In the genomic region with DNA sequence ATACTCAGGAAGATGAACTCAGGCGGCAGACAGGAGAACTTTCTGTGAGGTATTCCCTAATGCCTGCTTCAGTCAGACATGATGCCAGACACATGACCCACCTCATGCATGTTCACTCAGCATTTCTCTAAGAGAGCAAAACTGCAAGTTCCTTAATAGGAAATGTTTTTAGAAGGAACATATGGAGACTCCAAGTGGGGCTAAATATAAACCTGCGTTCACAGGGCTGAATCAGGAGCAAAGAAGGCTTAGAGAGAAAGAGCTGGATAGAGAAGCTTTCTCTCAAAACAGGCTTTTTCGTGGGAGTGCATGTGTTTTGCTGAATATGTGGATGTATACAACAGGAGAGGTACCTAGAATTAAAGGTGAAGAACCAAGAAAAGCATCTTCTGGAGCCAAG, we compare ENCODE assay signal across 31 mouse cellular contexts. TPM values are rescaled to one million over a fixed set of nuclear protein-coding genes. Genes with fewer than 3 reads are reported as not detected.
DNase-seq lines count a peak whose midpoint lies in the region; ATAC-seq and TF ChIP-seq lines count a peak whose summit lies in the region.
"Had no signal": no experiment of that assay in that cellular context is flagged by ENCODE, and none has a peak within 500 bp of the region (broad histone marks: within the 10 kb centered on the region; RNA-seq: fewer than 3 reads in every experiment).

No protein-coding gene starts in this region.

- no peaks in the 10 kb centered on the region for H3K36me3 ChIP-seq in heart, postnatal 0 days (replicated peaks; ENCODE audit: control insufficient read depth, insufficient read depth, low read length)
- H3K36me3 ChIP-seq: embryonic facial prominence, embryonic 10.5 days; embryonic facial prominence, embryonic 15.5 days; heart, embryonic 15.5 days; hindbrain, embryonic 13.5 days; limb, embryonic 10.5 days; limb, embryonic 15.5 days; liver, embryonic 13.5 days; midbrain, embryonic 13.5 days had no signal

- intact Hi-C loops in heart, postnatal 10 days (cut with DNase I) = no loop called here
- intact Hi-C loops in gastrocnemius, postnatal 14 days (cut with DNase I; ENCODE audit: low total_unique reads) = no loop called here

- H3K4me3 ChIP-seq in heart, postnatal 0 days (ENCODE audit: low read depth, low read length) = no peak overlapping the region
- H3K4me3 ChIP-seq: embryonic facial prominence, embryonic 10.5 days; embryonic facial prominence, embryonic 15.5 days; forebrain, embryonic 13.5 days; heart, embryonic 15.5 days; hindbrain, embryonic 13.5 days; limb, embryonic 10.5 days; limb, embryonic 15.5 days; liver, embryonic 13.5 days; midbrain, embryonic 13.5 days had no signal

- TF ChIP-seq EP300 in heart, postnatal 0 days (IDR thresholded peaks at IDR 0.05; ENCODE audit: low read depth) = no peak

- peak overlapping the region; percentile 15; the same call in 1 of the 2 replicates for H3K27ac ChIP-seq in heart, postnatal 0 days (ENCODE audit: low read depth)
- H3K27ac ChIP-seq: embryonic facial prominence, embryonic 10.5 days; embryonic facial prominence, embryonic 15.5 days; forebrain, embryonic 13.5 days; heart, embryonic 15.5 days; hindbrain, embryonic 13.5 days; limb, embryonic 10.5 days; limb, embryonic 15.5 days; liver, embryonic 13.5 days; midbrain, embryonic 13.5 days had no signal

- 0 out of 2 replicates have a peak, but pooled peaks cover 6% of the 10 kb centered on the region for H3K4me1 ChIP-seq in heart, postnatal 0 days (ENCODE audit: control insufficient read depth, insufficient read depth)
- H3K4me1 ChIP-seq: embryonic facial prominence, embryonic 10.5 days; embryonic facial prominence, embryonic 15.5 days; forebrain, embryonic 13.5 days; hindbrain, embryonic 13.5 days; limb, embryonic 10.5 days; limb, embryonic 15.5 days; midbrain, embryonic 13.5 days had no signal

- H3K4me2 ChIP-seq in heart, postnatal 0 days (ENCODE audit: low read depth, low read length) = no peak overlapping the region
- H3K4me2 ChIP-seq: embryonic facial prominence, embryonic 15.5 days; forebrain, embryonic 13.5 days; heart, embryonic 15.5 days; hindbrain, embryonic 13.5 days; limb, embryonic 15.5 days; liver, embryonic 13.5 days; midbrain, embryonic 13.5 days had no signal

- no peak overlapping the region for H3K9ac ChIP-seq in heart, postnatal 0 days (replicated peaks; ENCODE audit: low read depth, low read length)
- H3K9ac ChIP-seq: embryonic facial prominence, embryonic 15.5 days; forebrain, embryonic 13.5 days; heart, embryonic 15.5 days; hindbrain, embryonic 13.5 days; limb, embryonic 15.5 days; liver, embryonic 13.5 days; midbrain, embryonic 13.5 days had no signal

- DNase-seq in heart, postnatal 0 days (ENCODE audit: low spot score) = no peak
- DNase-seq in heart, postnatal 10 days = no peak
- peak; percentile 67 for DNase-seq in right cerebral cortex, adult 18-20 months
- DNase-seq in right cerebral cortex, postnatal 4 days = no peak
- DNase-seq in left cerebral cortex, adult 9 months (ENCODE audit: low spot score in 2 of 2) = peak; percentile 51 to 66
- peak; percentile 39 for DNase-seq in right cerebral cortex, postnatal 25 days
- DNase-seq in gastrocnemius, postnatal 14 days = no peak
- DNase-seq: adrenal gland, adult 2 months; adrenal gland, postnatal 36 days; B cell, adult 2 months; cerebellum, adult 2 months; cerebellum, postnatal 14 days; gastrocnemius, postnatal 36 days; heart, postnatal 4 days; kidney, adult 11 months; kidney, postnatal 14 days; liver, embryonic 13.5 days; lung, adult 18-20 months; lung, postnatal 4 days; retina, postnatal 1 day had no signal

- ATAC-seq in heart, postnatal 0 days (ENCODE audit: insufficient read depth, low read depth) = no peak
- no peak for ATAC-seq in megakaryocyte progenitor cell, adult 5-6 weeks (replicated peaks; ENCODE audit: poor library complexity)
- ATAC-seq: activated CD4-positive, CD25-positive, alpha-beta regulatory T cell, adult 4 months; forebrain, embryonic 13.5 days; lung, postnatal 0 days; midbrain, embryonic 13.5 days had no signal

- no peaks in the 10 kb centered on the region for H3K27me3 ChIP-seq in heart, postnatal 0 days (ENCODE audit: control insufficient read depth, insufficient read depth, low read length)
- H3K27me3 ChIP-seq: embryonic facial prominence, embryonic 15.5 days; forebrain, embryonic 13.5 days; heart, embryonic 15.5 days; hindbrain, embryonic 13.5 days; limb, embryonic 15.5 days; midbrain, embryonic 13.5 days had no signal

- no peaks in the 10 kb centered on the region for H3K9me3 ChIP-seq in heart, postnatal 0 days (replicated peaks; ENCODE audit: control insufficient read depth, low read length)
- H3K9me3 ChIP-seq: embryonic facial prominence, embryonic 10.5 days; embryonic facial prominence, embryonic 15.5 days; forebrain, embryonic 13.5 days; heart, embryonic 15.5 days; hindbrain, embryonic 13.5 days; limb, embryonic 10.5 days; limb, embryonic 15.5 days; liver, embryonic 13.5 days; midbrain, embryonic 13.5 days had no signal

- 50% methylated on average over 3 of the region's 3 CpGs for WGBS in heart, postnatal 0 days

- no peak for TF ChIP-seq CTCF in heart, postnatal 0 days (IDR thresholded peaks at IDR 0.05; ENCODE audit: low read depth)

RNA-seq across cellular contexts. Expression of gene Mettl21a, which starts 16.2 kb away (rescaled TPM):
- 10.2 and 21.0 TPM in 2 replicates for total RNA-seq in heart, postnatal 0 days (2014; rRNA removed; ENCODE audit: low replicate concordance)
- polyA plus RNA-seq in heart, postnatal 0 days (2015; fragmentation: Nextera tagmentation; extraction: Ambion mirVana) = 9.9 and 10.3 TPM in 2 replicates
- total RNA-seq in heart, postnatal 10 days (2021) = 10 to 100 TPM in 1 of 2 experiments, 1 to 10 TPM in 1; 6.7 to 10.6 TPM
- total RNA-seq in gastrocnemius, postnatal 14 days (2021) = 10 to 100 TPM in 1 of 2 experiments, 1 to 10 TPM in 1; 7.1 to 12.6 TPM
- 8.1 and 8.9 TPM in 2 replicates for total RNA-seq in megakaryocyte progenitor cell, adult 5-6 weeks (2015)
- 9.8 and 10.4 TPM in 2 replicates for total RNA-seq in megakaryocyte progenitor cell, adult 5-6 weeks (2017)

RNA-seq across cellular contexts. Expression of gene Ccnyl1, which starts 57.0 kb away (rescaled TPM):
- total RNA-seq in heart, postnatal 0 days (2014; rRNA removed; ENCODE audit: low replicate concordance) = 9.7 and 12.7 TPM in 2 replicates
- polyA plus RNA-seq in heart, postnatal 0 days (2015; fragmentation: Nextera tagmentation; extraction: Ambion mirVana) = 2.5 and 3.4 TPM in 2 replicates
- total RNA-seq in heart, postnatal 10 days (2021) = 10 to 100 TPM; 24.0 to 27.6 TPM
- total RNA-seq in gastrocnemius, postnatal 14 days (2021) = 10 to 100 TPM; 17.6 to 22.7 TPM
- total RNA-seq in megakaryocyte progenitor cell, adult 5-6 weeks (2015) = 8.4 and 9.8 TPM in 2 replicates
- 4.7 and 7.8 TPM in 2 replicates for total RNA-seq in megakaryocyte progenitor cell, adult 5-6 weeks (2017)

Comparison
In these comparisons a context has a peak if more than half of its experiments do, and no peak if none do; other contexts are left out.
1. DNase-seq: peak in right cerebral cortex, adult 18-20 months (single experiment), left cerebral cortex, adult 9 months (2 of 2) and right cerebral cortex, postnatal 25 days (single experiment); none in heart, postnatal 0 days (single experiment), heart, postnatal 10 days (0 of 2), right cerebral cortex, postnatal 4 days (single experiment) and gastrocnemius, postnatal 14 days (single experiment).